Mouse (Mus musculus): Measurements from ENCODE around the gene Schip1. TPM values are rescaled to one million over a fixed set of nuclear protein-coding genes. Genes with fewer than 3 reads are reported as not detected.
A peak's percentile ranks its signal among the peaks of the same experiment; 100 is the strongest.
"Not testable (repeated sequence)": the region's sequence is repeated elsewhere in the genome, so short reads cannot be mapped to it uniquely, and the experiment has no call there.

The Schip1 gene
- total RNA-seq (2021) = 17.1 and 23.1 TPM in 2 replicates
- long read RNA-seq, transcript Schip1-203 (7 exons, 1,730 nt) = major isoform, 6 of 14 reads
- long read RNA-seq, transcript Schip1-206 (8 exons, 2,156 nt) = minor isoform, 5 of 14 reads
- long read RNA-seq, partial matches to known transcripts = 0 of 14 reads
- long read RNA-seq, other reads (novel, unspliced or antisense) = 2 of 14 reads

DNA sequence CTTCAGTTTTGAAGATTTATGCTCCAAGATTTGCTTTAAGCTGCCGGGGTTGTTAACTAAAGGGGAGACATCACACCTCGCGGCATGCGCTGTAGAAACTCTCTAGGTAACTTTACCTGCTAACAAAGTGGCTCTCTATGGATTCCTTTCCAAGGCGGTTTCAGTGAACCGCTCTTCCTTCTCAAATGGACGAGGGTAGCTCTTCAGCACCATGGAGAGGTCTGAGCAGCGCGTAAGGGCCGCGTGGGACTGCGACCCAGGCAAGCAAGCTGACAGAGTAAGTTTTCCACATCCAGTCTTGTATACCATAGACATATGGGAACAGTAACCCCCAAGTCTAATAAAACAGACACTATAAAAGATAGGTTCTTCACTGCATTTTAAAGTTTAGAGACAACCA, at the start of gene Schip1:
TSS of gene Schip1 (plus strand) at position 72 of the 400 bp plus-strand sequence.
- DNase-seq = peak; percentile 54

DNA sequence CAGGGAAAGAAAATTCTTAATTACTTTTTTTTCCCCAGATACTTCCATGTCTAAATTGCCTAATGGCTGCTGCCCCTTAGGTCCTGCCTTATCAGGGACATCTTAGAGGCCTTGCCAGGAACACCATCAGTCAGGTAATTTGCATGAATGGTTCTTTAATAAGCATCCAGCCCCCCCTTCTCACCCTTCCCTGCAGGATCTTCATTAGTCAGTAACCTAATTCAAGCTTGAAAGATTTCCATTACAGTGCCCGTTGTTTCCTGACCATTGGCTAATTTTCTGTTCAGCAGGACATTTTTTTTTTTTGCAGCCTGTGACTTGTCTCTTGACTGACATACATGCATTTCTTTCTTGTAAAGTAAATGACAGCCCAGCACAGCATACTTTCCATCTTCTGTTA, 48.8 kb upstream of the Schip1 start:
- no peak for DNase-seq

DNA sequence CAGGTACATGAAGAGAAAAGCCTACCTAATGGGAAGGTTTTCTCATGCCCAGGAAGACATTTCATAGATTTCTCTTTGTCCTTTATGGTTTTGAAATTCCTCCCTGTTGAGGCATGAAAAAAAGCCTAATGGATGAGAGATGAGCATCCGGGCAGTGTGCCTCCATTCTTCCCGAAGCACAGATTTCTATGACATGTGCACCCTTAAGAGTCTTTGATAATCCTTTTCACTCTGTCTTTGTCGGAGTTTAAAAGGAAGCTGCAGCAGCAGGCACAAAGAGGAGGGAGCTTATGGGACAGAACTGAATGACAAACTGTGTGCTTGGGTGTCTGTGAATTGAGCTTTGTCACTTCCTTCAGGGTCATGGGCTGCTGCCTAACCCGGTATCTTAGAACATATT, 45.2 kb upstream of the Schip1 start:
- no peak for DNase-seq

DNA sequence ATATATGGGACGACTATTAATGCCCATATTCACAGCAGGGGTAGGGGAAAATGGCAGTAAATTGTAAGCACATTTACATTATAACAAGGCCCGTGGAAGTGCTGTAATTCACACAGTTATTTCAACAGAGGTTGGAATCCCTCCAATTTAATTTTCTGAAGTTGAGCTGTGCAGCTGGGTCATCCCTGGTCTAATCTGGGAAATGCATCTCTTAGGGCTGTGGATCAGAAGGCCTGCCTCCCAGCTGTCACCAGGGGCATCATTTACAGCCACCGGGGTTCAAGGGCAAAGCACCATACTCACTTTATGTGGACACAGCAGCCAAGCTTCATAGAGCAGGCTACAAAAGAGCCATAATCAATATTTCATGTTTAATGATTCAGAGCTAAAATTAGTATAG, 28.5 kb upstream of the Schip1 start:
- no peak for DNase-seq

DNA sequence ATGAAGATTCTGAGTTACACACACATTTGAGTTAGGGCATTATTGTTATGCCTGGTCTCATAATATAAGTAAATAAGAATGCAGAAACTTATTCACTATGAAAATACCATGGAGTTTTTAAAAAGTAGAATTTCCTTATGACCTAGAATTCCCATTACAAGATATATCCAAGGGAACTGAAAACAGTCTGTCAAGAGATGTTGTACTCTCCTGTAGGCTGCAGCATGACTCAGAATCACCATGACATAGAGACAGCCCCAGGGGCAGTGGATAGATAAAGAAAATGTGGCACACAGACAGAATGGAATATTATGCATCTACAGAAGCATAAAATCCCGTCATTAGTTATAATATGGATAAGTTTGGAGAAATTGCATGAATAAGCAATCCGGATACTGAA, 21.7 kb upstream of the Schip1 start:
- no peak for DNase-seq

DNA sequence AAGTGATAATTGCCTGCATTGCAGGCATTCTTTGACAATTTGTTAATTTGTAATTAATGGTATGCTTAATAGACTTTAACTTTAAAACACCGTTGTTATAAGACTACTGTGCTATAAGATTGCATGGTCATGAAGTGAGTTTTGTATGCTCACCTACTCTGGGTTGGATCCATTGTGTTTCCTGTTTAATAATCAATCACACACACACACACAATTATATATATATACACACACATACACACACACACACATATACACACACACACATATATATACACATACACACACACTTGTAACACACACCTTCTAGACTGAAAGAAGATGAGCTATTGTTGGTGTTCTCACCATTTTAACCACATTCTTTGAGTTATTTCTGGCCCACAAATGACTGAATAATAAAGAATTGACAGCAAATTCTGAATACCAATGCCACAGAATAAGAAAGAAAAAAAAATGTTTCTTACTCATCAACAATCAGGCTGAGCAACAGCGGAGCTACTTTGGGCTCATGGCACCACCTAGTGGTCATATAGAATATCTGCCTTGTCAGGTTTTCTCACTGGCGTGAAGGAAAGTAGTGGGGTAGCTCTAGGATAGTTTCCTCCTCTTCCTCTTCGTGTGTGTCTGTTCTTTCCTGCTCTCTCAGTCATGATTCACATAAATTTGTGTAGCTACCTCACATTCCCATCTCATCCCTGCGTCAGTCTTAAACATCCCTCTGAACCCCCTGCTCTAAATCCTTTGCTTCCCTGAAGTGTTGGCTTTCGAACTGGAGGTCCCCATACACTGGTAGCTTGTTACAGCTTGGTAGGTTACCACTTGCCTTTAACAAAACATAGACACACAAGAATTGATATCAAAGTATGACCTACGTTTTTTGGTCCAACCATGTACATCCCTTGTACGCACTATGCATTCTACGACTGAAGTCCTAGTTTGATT, 18.9 kb upstream of the Schip1 start:
- DNase-seq = peak; percentile 7

DNA sequence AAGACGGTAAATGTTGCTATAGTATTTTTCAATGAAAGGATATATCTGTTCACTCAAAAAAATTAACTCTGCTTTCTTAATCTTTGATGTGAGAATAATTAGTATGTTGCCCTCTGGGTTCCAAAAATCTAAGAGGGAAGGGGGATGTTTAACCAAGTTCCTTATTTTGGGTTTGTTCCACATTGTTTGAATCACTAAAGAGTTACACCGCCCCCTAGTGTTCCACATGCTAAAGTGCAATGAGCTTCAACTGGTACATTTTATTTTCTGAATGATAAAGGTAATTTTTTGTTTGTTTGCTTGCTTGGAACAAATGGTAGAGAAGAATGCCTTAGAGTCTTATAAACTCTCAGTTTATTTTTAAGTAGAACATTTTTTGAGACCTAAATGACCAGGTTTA, 11.1 kb upstream of the Schip1 start:
- DNase-seq = no peak

DNA sequence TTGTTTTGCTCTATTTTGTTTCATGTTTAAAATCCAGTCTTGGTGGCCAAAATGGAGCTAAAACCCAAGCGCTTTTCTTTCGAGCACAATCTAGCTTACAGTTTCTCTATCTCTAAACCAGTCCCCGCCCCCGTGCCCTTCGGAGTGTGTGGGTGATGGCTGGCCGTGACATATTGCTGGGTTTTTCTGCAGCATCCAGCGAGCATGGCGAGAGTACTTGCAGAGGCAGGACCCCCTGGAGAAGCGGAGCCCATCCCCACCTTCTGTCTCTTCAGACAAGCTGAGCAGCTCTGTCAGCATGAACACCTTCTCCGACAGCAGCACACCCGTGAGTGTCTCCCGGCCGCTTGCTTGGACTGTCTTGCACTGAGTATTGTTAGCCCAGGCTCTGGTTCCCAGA, 9.5 kb upstream of the Schip1 start:
- DNase-seq = no peak

DNA sequence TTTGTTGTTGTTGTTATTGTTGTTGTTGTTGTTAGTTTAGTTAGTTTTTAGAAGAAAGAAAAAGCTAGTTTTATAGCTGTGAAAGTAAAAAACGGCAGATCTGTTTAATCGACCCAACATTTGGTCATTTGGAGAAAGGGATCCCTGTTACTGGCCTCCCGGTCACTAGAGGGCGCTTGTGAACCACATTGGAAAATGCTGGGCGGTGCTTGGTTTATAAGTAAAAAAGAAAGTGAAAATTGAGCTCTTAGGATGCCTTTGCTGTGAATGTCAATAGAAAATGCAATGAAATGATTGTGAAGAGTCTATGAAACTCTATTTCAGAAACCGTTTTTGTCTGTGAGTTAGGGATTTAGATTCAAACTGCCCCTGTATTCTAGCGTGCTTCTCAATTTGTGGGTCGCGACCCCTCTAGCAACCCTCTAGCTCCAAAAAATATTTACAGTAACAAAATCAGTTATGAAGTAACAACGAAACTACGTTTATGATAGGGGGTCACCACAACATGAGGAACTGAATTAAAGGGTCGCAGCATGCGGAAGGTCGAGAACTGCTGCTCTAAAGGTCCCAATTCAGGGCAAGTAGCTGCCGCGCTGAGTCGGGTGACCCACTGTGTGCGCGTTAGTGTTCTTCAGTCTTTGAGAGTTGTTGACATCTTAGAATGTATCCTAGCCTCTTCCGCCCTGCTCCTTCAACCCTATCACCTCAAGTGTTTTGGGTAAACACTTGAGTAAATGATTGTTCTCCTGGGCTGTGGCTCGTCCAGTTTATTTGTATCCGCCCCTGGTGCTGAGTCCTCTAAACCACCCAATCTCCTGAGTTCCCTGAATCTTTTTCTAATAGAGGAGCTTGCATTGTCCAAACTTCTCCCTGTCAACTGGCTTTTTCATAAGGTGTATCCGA, 8.0 kb upstream of the Schip1 start:
- peak; percentile 78 for DNase-seq

DNA sequence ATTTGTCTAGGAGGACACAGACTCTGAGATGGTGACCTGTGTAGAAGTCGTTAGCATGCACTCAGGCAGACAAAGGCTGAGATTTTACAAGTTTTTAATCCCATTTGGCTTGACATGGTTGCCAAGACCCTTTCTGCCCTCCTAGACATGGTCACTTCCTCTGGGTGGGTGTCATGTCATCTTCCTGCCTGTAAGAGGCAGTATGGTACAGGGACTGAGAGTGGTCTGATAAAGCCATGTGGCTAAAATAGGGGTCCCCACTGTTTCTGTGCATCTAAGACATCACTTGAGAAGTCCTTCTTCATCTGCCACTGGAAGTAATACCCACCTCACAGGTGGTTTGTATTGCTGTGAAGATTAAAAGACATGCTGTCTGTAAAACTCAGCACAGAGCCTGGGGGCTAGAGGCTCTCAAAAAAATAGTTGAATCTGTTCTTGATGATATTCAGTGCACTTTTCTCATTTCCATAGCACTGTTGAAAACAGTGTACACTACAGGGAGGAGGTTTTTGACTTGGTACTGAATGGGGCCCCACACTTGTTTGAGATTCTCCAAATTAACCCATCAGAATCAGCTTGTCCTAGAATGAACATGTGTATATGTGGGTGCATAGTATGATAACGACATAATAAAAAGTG, 5.3 kb upstream of the Schip1 start:
- DNase-seq = no peak

DNA sequence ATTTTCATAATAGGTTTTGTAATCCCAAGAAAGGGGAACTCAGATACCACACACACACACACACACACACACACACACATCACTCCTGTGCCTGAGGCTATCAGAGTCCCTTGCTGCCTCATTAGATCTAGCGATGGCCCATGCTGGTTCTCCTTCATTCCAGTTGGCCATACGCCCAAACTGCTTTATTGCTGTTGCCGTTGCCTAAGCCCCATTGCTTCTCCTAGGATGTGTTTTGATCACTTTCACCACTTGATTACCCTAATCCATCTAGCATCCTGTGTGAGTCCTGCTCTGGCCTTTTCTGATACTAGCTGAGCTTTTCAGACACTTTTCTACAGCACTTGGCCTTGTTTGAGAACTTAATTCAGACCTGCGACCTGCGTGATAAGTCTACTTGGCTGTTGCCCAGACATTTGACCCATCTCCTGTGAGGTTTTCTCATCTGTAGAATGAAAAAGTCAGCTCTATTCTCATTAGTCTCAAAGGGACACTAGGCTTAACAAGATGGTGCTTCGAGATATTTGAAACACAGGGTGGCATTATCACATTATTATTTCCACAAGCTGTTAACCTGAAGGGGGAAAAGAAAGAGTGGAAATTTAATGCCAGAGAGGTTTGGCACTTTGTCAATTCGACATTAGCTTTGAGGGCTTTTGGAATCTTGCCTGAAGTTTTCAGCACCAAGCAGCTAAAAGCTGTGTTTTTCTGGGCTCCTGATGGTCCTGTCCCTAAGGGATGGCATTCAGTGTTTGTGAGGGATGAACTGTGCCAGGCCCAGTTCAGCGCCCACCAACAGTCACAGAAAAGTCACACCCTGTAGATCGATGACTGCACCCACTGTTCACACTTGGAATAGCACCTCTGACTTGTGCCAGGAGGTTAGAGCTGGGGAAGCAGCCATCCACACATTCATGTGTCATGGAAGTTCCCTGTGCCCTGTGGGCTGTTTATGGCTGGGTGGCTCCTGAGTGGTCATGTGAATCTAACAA, 7.1 kb downstream of the Schip1 start:
- DNase-seq = no peak

DNA sequence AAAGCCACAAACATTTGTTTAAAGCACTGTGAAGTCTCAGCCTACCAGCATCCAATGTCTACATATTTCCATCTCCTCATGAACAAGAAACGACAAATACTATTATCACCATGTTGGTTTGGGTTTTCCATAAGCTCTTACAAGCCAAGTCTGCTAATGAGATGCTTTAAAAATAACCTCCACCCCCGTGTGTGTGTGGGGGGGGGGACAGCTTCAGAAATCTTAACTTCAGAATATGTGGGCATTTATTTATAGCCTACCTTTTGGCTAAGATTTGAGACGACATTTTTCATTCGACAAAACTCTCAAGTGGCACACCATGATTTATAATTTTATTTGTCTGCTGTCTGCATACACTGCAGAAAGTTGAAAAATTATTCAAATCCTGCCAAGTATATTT, 12.8 kb downstream of the Schip1 start:
- no peak for DNase-seq

DNA sequence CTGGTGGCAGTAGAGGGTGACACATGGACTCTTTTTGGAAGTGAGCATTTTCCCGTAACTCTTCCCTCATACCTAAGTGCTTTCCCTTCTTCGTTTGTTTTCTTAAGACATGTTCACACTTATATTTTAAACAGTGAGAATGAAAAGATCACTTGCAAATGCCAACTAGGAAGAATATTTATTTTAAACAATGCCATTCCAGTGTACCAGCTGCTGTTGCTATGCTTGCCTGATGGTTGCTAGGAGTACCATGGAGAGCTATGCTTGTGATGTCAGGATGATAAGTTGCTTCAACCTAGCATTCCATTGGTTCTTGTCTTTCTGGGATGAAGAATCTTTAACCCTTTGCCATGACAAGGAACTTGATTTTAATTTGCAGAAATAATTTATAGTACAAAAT, 20.4 kb downstream of the Schip1 start:
- DNase-seq = no peak

DNA sequence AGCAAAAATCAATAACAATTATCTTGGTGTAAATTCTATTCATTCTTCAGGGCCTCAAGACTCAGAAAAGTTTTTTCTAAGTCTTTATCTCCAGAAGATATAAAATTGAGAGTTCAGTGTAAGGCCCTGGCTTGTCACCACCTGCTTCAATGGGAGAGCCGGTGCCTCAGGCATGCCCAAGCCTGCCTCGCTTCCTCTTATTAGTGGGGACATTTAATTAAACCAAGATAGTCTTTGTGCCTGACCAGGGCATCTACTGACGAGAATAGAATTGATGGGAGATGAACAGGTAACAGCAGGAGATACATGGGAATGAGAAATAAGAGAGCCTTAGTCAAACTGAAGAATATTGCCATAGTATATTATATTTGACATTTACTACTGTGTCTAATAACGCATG, 27.5 kb downstream of the Schip1 start:
- no peak for DNase-seq

DNA sequence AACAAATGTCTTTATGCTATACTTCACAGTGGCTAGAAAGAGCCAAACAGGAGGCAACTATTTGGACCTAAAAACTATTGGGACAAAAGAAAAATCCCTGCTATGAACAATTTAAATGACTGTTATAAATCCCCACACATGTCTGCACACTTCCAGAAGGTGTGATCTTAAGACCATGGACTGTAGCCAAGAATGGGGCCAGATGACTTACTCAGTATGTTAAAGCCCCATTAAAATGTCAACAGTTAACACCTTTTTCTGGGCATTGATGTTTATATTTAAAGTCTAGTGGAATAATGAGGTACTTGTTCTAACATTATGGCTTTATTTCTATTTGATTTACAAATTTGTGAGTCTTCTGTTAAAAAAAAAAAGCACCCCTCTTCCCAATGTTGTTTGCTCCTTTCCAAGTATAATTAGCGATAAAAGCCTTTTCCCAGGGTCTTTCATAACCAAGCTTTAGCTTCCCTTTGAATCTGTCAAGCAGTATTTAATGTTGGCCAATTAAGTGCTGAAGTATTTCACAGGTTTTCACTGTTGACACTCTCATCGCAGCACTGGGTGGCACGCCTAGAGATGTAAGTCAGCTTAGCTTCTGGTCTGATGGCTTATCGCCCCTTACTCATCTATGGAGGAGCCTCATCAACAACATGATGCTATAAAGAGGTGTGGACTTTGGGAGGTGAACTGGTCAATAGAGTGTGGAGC, 32.3 kb downstream of the Schip1 start:
- DNase-seq = no peak

DNA sequence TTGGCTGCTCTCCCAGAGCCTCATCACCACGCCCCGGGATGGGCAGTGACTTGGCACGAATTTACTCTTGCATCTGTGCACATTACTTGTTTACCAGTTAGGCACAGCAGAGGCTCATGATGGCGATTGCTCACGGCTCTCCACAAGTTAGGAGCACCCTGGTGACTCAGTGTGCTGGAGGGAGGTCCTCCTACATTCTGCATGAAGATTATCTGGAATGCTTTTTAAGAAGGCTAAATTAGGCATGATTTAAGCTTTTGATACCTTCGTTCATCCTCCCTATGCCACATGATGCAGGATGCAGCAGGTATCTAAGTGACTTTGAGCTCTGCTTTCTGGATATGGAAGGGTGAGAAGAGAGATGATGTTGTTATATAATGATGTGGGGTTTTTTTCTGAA, 35.0 kb downstream of the Schip1 start:
- not testable (repeated sequence) for DNase-seq

DNA sequence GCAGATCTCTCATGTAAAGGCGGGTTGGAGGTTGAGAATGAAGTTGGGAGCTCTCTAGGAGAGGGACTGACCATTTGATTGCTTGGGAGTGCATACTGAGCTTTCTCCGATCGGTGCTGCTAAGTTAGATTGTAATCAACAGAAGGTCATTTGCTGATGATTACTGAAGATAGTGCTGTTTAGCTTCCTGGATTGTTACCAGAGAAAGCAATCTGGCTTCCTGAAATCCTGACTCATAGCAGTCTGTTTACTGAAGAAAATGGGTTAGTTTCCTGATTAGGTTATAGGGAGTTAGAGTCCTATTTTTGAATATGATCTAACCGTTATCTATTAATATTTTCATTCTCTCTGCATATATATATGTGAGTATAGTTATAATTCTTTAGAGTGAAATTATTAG, 36.7 kb downstream of the Schip1 start:
- DNase-seq = no peak

DNA sequence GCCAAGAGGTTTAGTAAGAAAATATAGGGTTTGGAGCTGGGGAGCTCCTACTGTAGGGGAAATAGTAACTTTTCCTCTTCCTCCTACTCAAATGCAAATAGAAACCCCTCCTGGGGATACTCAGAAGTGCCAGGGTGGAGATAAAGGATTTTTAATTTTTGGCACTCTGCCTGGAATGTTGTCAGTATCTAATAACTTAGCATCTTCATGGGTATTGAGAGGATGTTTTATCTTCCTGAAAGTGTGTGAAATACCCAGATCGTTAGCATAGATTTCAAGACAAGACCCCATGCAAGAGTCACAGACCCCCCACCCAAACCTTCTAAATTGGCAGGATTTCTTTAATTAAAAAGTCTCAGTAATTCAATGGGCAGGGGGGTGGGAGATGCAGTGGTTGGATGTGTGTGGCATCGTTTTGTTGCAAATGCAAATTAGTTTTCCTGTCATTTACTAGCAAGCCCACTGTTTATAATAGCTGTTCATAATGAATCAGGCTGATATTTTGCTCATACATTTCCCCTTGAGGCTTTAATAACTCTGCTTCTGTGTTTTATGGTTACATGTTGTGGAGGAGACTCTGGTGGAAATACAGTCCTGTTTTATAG, 40.6 kb downstream of the Schip1 start:
- DNase-seq = no peak

DNA sequence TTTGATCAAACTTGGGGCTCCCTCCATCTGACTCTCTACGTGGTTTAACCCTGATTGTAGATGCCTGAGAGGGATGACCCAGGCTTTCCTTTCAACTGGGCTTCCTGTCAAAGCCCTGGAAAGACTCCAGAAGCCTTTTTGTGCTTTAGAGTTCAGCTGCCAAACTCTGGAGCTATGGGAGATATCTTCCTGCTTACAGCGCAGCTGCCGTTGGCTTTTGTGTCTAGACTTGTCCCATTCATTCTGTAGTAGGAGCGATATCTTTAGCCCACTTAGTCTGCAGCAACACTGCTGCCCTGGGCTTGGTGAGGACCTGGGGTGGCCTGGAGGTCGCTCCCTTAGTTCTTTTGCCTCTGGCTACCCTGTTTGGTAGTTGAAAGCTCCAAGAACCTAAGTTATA, 56.7 kb downstream of the Schip1 start:
- DNase-seq = no peak

DNA sequence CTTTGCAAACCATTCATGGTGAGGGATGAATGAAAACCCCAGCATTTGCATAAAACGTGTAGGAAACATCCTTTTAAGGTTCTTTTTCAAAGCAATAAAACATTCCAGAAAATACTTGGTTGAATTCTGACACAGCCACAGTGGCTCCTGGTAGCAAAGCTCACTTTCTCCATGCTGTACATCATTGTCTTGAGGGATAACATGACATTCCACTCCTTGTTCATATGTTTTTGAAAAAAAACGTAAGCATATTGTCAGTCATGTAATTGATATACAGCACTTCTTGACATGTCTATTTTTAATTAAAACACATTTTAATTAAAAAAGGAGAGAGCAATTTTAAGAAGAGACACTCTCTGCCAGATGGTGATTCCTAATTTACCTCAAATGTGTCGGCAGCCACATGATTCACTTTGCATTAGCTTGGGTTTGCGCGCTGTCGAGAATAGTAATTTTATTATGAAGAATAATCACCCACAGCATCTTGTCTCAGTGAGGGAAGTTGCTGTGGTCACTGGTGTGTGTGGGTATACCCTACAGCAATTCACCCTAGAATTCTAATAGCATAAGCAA, 61.8 kb downstream of the Schip1 start:
- no peak for DNase-seq

Data from adrenal gland, postnatal 25 days (tissue).